Mouse (Mus musculus): Measurements from ENCODE around the gene Rbm34. TPM values are rescaled to one million over a fixed set of nuclear protein-coding genes. Genes with fewer than 3 reads are reported as not detected.
A peak's percentile ranks its signal among the peaks of the same experiment; 100 is the strongest.
"Not testable (repeated sequence)": the region's sequence is repeated elsewhere in the genome, so short reads cannot be mapped to it uniquely, and the experiment has no call there.

The Rbm34 gene
- polyA plus RNA-seq (2012; ENCODE audit: insufficient read depth, low replicate concordance): 4.8 and 6.9 TPM in 2 replicates

DNA sequence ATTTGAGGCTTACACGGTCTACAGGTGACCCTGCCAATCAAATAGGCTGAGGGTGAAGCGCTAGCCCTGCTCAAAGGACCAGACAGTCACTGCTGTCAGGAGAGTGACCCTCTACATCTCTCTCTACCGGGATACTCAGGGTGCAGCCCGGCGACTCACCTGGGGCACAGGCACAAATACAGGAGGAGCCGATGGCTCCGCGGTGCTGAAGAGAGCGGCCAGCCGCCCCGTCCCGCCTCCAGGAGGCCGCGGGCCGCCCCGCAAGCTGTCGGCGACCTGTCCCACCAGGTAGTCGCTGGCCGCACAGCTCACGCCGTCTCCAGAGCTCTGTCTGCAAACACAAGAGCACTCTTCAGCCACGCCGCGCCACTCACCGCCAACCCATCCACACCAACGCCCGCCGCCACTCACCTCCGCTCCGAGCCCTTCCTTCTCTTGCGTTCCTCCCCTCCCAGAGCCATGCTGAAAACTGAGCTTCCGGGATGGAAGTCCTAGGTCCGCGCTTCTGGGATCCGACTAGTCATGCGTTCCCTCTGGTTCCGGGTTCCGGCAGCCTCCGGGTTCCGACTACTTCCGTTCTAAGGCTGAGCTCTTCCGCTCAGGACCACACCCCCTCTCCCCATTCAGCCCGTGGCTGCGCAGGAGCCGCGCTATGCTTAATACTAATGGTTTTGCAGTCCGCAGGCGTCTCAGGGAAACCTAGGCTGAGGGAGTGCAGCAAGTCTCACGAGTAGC, at the start of gene Rbm34:
Gene Rbm34, minus strand, starts transcription at position 493 of the 735 bp plus-strand sequence.
- H3K4me1 ChIP-seq: peaks cover 79% of the 10 kb centered on the region
- no peaks in the 10 kb centered on the region for H3K9me3 ChIP-seq
- peak within 1 kb of the TSS; percentile 99 for H3K4me3 ChIP-seq (replicated peaks)
- peaks cover 35% of the 10 kb centered on the region for H3K36me3 ChIP-seq (replicated peaks; ENCODE audit: low read length)
- no peak for TF ChIP-seq GATA1 (IDR thresholded peaks at IDR 0.05; ENCODE audit: borderline replicate concordance, low read length)
- peak; percentile 18; the same call in 1 of the 2 replicates for TF ChIP-seq FLI1 (IDR thresholded peaks at IDR 0.05; ENCODE audit: low read length)
- no peaks in the 10 kb centered on the region for H3K27me3 ChIP-seq (replicated peaks)

DNA sequence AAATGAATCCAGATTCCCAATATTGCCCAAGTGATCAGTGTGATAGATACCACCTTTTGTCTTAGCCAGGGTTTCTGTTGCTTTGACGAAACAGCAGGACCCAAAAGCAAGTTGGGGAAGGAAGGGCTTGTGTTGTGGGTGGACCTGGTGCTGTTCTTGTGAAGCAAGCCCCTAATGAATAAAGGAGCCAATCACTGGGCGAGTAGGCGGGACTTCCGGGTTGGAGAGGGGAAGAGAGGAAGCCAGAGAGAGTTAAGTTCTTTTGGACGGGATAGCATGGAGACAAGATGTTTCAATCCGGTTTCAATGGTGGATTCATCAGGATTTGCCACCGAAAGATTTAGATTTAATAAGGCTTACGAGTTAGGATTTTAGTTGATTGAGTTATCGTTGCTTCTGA, 40.8 kb upstream of the Rbm34 start:
- Histone ChIP-seq H3K4me1 (peaks cover 2% of the 10 kb centered on the region; the same call in 1 of the 2 replicates), H3K36me3 (replicated peaks; ENCODE audit: low read length) (no peaks in the 10 kb centered on the region), H3K4me3 (replicated peaks) (no peak overlapping the region), H3K27me3 (replicated peaks) (peaks cover 17% of the 10 kb centered on the region), H3K9me3 (no peaks in the 10 kb centered on the region)
- TF ChIP-seq GATA1 (IDR thresholded peaks at IDR 0.05; ENCODE audit: borderline replicate concordance, low read length) (no peak), FLI1 (IDR thresholded peaks at IDR 0.05; ENCODE audit: low read length) (no peak)

DNA sequence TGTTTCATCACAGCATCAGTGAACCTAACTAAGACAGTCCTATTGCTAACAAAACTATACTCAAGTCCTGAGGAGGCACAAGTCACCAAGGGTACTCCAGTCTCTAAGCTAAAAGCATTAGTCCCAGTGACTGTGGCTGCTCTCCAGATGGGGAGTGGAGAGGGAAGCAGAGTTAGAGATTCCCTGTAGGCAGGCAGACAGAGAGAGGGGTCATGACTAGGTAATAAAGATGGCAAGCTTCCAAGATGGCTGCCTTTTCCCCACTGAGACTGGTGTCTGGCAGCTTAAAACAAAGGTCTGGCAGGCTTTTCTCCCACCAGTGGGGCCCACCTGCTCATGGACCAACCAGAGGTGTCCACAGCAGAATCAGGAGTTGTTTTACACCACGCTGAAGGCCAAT, 23.6 kb upstream of the Rbm34 start:
- Histone ChIP-seq H3K9me3 (peaks cover 6% of the 10 kb centered on the region; the same call in 1 of the 2 replicates), H3K4me3 (replicated peaks) (no peak overlapping the region), H3K27me3 (replicated peaks) (peaks cover 23% of the 10 kb centered on the region), H3K4me1 (no peaks in the 10 kb centered on the region), H3K36me3 (replicated peaks; ENCODE audit: low read length) (no peaks in the 10 kb centered on the region)
- TF ChIP-seq FLI1 (IDR thresholded peaks at IDR 0.05; ENCODE audit: low read length) (no peak), GATA1 (IDR thresholded peaks at IDR 0.05; ENCODE audit: borderline replicate concordance, low read length) (no peak)

DNA sequence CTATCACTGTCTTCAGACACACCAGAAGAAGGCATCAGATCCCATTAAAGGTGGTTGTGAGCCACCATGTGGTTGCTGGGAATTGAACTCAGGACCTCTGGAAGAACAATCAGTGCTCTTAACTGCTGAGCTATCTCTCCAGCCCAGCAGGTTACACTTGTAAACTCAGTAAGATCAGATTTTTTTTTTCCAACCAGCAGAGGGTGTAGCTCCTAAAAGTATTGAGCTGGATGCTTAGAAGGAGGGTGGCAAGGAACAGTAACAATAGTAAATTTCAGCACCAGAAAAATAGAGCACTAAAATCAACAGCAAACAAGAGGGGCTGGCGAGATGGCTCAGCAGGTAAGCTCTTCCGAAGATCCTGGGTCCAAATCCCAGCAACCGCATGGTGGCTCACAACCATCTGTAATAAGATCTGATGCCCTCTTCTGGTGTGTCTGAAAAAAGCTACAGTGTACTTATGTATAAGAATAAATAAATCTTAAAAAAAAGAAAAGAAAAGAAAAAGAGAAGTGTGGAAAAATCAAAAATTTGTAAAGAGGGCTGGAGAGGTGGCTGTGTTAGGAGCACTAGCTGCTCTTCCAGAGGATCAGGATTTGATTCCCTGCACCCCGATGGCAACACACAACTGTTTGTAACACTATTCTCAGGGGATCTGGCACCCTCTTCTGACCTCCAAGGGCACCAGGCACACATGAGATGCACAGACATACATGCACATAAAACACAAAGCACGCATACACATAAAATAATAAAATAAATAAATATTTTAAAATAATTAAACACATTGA, 18.7 kb upstream of the Rbm34 start:
- Histone ChIP-seq H3K9me3 (no peaks in the 10 kb centered on the region), H3K4me1 (peaks cover 6% of the 10 kb centered on the region), H3K4me3 (replicated peaks) (no peak overlapping the region), H3K36me3 (replicated peaks; ENCODE audit: low read length) (no peaks in the 10 kb centered on the region), H3K27me3 (replicated peaks) (peaks cover 21% of the 10 kb centered on the region)
- TF ChIP-seq GATA1 (IDR thresholded peaks at IDR 0.05; ENCODE audit: borderline replicate concordance, low read length) (no peak), FLI1 (IDR thresholded peaks at IDR 0.05; ENCODE audit: low read length) (no peak)

DNA sequence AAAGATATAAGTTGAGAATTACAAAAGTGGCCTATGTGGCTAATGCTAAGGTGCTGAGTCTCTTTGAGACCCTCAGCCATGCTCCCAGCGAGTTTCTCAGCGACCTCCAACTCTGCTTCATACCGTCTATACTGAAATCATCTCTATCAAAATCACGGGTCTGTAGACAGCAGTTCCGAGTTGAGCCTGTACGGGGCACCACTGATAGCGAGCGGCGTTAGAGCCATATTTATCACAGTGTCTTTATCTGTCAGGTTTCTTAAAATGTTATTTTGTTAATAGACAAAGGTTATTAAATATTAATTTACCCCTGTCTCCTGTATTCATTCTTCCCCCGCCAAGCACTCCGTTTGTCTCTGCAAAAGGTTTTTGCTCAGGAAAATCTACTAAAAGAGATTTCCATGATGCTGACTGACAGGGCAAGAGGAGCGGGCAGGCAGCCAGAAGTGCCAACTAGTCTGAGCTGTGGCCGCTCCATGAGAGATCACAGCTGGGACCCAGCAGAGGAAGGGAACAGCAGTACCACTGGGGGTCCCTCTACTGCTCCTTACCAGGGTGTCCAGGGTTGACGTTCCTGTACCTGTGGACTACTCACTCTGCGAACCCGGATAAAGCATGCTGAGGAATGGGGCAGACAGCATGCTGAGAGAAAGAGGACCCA, 17.6 kb upstream of the Rbm34 start:
- no peak for TF ChIP-seq FLI1 (IDR thresholded peaks at IDR 0.05; ENCODE audit: low read length)
- Histone ChIP-seq H3K4me3 (replicated peaks) (no peak overlapping the region), H3K36me3 (replicated peaks; ENCODE audit: low read length) (no peaks in the 10 kb centered on the region), H3K4me1 (peaks cover 10% of the 10 kb centered on the region), H3K9me3 (no peaks in the 10 kb centered on the region), H3K27me3 (replicated peaks) (peaks cover 18% of the 10 kb centered on the region)

DNA sequence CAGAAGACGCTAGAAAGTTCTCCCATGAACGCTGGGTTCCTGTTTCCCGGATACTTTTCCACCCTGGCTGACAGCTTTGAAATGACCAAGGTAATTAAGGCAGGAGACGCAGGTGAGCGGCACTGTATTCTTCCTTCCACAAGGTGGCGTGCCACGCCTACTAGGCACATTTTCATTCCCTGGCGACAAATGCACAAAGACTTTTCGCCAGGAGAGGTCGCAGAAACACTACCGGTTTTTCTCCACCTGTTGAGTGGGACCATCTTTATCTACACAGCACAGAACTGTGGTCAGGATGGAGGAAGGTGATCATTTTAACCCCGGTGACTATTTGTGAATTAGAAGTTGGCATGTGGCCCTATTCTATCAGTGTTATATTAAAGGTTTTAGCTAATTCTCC, 15.6 kb upstream of the Rbm34 start:
- H3K36me3 ChIP-seq (replicated peaks; ENCODE audit: low read length): no peaks in the 10 kb centered on the region
- peaks cover 14% of the 10 kb centered on the region for H3K27me3 ChIP-seq (replicated peaks)
- no peaks in the 10 kb centered on the region for H3K9me3 ChIP-seq
- TF ChIP-seq FLI1 (IDR thresholded peaks at IDR 0.05; ENCODE audit: low read length) (no peak), GATA1 (IDR thresholded peaks at IDR 0.05; ENCODE audit: borderline replicate concordance, low read length) (no peak)
- peaks cover 10% of the 10 kb centered on the region for H3K4me1 ChIP-seq
- no peak overlapping the region for H3K4me3 ChIP-seq (replicated peaks)

DNA sequence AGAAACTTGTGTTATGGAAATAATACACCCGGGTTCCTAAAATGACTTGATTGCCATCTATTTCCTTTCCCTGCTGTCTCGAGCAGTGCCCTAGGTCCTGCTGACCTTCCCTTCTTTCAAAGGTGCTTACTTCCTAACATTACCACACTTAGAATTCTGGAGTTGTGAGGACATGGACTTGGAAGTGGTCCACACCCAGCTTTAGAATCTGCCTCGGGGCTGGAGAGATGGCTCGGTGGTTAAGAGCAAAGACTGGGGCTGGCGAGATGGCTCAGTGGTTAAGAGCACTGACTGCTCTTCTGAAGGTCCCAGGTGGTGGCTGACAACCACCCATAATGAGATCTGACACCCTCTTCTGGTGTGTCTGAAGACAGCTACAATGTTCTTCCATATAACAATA, 9.2 kb upstream of the Rbm34 start:
- TF ChIP-seq GATA1 (IDR thresholded peaks at IDR 0.05; ENCODE audit: borderline replicate concordance, low read length) (no peak), FLI1 (IDR thresholded peaks at IDR 0.05; ENCODE audit: low read length) (no peak)

DNA sequence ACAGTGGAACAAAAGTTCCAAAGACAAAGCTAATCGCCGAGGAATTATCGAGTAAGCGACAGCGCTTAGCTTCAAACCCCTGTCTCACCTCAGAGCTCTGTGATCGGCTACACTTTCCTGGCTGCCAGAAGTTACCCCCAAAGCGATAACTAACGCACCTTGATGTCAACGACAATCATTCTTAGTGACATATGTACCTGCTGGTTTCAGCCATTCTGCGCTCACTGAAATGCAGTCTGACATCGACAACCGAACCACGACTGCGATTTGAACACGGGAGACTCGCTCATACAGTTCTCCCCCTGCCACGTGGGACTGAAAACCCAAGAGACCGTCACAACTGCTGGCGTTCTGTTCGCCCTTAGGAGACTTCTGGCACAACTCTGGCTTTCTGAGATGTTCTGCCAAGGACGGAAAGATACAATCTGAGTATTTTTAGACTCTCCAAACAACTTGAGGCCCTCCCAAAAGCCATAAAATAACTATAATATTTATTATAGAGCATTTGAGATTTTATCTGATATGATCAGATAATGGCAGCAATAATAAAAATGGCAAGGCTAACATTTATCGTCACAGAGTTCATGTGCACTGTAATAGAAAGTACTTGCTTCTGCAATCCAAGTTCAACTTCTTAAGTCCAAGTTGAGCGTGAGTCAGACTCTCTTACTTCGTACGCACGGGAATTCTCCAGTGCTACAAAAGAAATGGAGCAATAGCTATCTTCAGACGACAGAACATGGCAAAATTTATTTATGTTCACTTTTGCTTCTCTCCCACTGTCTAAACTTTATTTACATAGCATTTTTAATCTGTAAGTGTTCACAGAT, 8.4 kb upstream of the Rbm34 start:
- Histone ChIP-seq H3K36me3 (replicated peaks; ENCODE audit: low read length) (no peaks in the 10 kb centered on the region), H3K27me3 (replicated peaks) (peaks cover 17% of the 10 kb centered on the region), H3K4me1 (peaks cover 24% of the 10 kb centered on the region), H3K9me3 (no peaks in the 10 kb centered on the region), H3K4me3 (replicated peaks) (peak overlapping the region; percentile 85)
- TF ChIP-seq GATA1 (IDR thresholded peaks at IDR 0.05; ENCODE audit: borderline replicate concordance, low read length): no peak
- no peak for TF ChIP-seq FLI1 (IDR thresholded peaks at IDR 0.05; ENCODE audit: low read length)

More for the DNA sequence above, 9.2 kb upstream of the Rbm34 start:
- Histone ChIP-seq H3K9me3 (no peaks in the 10 kb centered on the region), H3K27me3 (replicated peaks) (peaks cover 17% of the 10 kb centered on the region), H3K36me3 (replicated peaks; ENCODE audit: low read length) (no peaks in the 10 kb centered on the region), H3K4me1 (peaks cover 22% of the 10 kb centered on the region), H3K4me3 (replicated peaks) (no peak overlapping the region)

DNA sequence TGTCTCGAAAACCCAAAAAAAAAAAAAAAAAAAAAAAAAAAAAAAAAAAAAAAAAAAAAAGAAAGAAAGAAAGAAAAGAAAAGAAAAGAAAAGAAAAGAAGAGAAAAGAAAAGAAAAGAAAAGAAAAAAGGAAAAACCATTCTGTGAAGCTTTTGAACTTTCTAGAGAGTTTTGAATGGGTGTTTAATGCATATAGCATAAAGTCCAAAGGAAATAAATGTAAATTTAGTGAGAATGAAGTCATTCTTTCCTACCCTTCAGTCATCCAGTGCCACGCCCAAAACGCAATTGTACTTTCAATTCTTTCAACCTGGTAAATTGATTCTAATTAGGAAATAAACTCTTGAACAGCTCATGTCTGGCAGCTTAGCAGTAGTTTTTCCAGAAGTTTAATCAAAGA, 7.7 kb upstream of the Rbm34 start:
- Histone ChIP-seq H3K4me1 (peaks cover 31% of the 10 kb centered on the region), H3K4me3 (replicated peaks) (peak overlapping the region; percentile 85), H3K27me3 (replicated peaks) (peaks cover 17% of the 10 kb centered on the region)
- not testable (repeated sequence) for H3K36me3 ChIP-seq (replicated peaks; ENCODE audit: low read length); H3K9me3 ChIP-seq
